Mouse (Mus musculus): ENCODE measurements around the gene Cntnap5b.
A peak's percentile ranks its signal among the peaks of the same experiment; 100 is the strongest.
"Not testable (repeated sequence)": the region's sequence is repeated elsewhere in the genome, so short reads cannot be mapped to it uniquely, and the experiment has no call there.

The Cntnap5b gene

GRCm38 (mm10) chr1:99772614-99773013, at the start of gene Cntnap5b:
TSS of gene Cntnap5b (plus strand) at chr1:99772765.
- DNase-seq (ENCODE audit: low read depth, low spot score), result no peak

- peak; percentile 51 for DNase-seq (ENCODE audit: low read depth, low spot score)
Observed at GRCm38 (mm10) chr1:99759996-99760395, 12.6 kb upstream of the Cntnap5b start.

- peak; percentile 85 for DNase-seq (ENCODE audit: low read depth, low spot score)
Observed at GRCm38 (mm10) chr1:99772183-99772582, 382 bp upstream of the Cntnap5b start.

DNA sequence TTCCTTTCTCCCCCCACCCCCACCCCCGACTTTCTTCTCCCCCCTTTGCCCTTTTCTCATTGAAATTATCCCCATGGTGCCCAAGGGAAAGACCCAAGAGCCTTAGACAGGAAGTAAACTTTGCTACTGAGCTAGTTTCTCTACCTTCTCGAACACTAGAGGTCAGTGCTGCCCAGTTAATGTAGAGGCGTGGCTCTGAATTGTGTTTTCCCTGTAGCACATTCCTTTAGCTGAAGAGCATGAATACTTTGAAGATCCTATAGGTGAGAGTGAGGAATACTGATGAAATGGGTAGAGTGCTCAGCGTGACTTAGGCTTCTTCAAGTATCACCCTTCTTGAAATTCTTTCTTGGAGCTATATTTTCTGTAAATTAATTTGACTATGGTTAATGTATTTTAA, 1.6 kb downstream of the Cntnap5b start:
- peak; percentile 84 for DNase-seq (ENCODE audit: low read depth, low spot score)

- DNase-seq (ENCODE audit: low read depth, low spot score), result peak; percentile 35
Observed at GRCm38 (mm10) chr1:99813334-99814110, 41.0 kb downstream of the Cntnap5b start.

DNA sequence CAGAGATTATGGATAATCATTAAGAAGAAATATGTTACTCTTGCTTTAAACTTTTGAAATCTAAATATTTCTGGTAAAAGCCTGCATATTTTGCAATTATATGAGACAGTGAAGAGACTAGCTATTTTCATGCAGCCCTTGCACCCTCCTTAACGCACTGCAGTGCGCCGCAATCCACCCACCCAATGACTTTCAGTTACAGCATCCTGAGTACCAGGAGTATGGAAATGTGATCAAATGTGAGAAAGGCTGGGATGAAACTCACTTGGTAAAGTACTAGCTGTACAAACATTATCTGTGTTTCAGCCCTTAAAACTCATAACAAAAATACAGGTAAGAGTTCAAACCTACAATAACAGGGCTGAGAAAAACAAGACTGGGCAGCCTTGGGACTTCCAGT, 99.8 kb downstream of the Cntnap5b start:
- peak; percentile 54 for DNase-seq (ENCODE audit: low read depth, low spot score)

GRCm38 (mm10) chr1:99907774-99908173, 135.2 kb downstream of the Cntnap5b start:
- peak; percentile 25 for DNase-seq (ENCODE audit: low read depth, low spot score)

GRCm38 (mm10) chr1:99943515-99943914, 170.9 kb downstream of the Cntnap5b start:
- DNase-seq (ENCODE audit: low read depth, low spot score), result no peak

GRCm38 (mm10) chr1:99959428-99959987, 186.9 kb downstream of the Cntnap5b start:
- no peak for DNase-seq (ENCODE audit: low read depth, low spot score)

- no peak for DNase-seq (ENCODE audit: low read depth, low spot score)
Observed at GRCm38 (mm10) chr1:99967300-99968089, 194.9 kb downstream of the Cntnap5b start.

- peak; percentile 20 for DNase-seq (ENCODE audit: low read depth, low spot score)
Observed at GRCm38 (mm10) chr1:99970184-99971086, 197.9 kb downstream of the Cntnap5b start.

- not testable (repeated sequence) for DNase-seq (ENCODE audit: low read depth, low spot score)
Observed at GRCm38 (mm10) chr1:100001226-100001625, 228.7 kb downstream of the Cntnap5b start.

DNA sequence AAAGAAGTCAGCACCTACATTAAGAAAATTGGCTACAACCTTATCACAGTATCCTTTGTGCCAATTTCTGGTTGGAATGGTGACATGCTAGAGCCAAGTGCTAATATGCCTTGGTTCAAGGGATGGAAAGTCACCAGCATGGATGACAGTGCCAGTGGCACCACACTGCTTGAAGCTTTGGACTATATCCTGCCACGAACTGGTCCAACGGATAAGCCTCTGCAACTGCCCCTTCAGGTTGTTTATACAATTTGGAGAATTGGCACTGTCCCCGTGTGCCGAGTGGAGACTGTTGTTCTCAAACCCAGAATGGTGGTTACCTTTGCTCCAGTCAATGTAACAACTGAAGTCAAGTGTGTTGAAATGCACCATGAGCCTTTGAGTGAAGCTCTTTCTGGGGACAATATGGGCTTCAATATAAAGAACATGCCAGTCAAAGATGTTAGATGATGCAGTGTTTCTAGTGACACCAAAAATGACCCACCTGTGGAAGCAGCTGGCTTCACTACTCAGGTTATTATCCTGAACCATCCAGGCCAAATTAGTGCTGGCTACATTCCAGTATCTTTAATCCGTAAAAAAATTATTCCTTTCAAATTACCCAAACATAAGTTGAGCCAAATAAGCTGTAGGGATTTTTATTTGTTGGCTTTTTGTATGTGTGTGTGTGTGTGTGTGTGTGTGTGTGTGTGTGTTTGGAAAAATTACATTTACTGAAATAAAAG, 233.6 kb downstream of the Cntnap5b start:
- no peak for DNase-seq (ENCODE audit: low read depth, low spot score)

GRCm38 (mm10) chr1:100041808-100042207, 269.2 kb downstream of the Cntnap5b start:
- no peak for DNase-seq (ENCODE audit: low read depth, low spot score)

DNA sequence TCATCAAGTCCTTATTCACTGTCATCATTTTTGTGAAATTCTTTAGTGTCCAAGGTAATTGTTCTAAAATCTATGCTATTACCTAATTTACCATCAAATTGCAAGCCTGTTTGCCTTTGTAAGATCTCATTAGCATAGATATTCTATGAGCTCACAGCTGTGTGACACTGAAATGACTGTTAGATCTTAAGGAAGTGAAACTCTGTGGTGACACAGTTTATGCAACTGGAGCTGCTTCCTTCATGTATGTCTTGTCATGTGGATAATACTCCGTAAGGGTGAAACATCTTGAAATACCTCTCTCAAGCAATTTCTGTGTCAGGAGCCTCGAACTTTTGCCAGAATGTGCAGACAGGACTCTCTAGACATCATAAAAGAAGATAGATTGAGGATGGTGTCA, 307.2 kb downstream of the Cntnap5b start:
- DNase-seq (ENCODE audit: low read depth, low spot score), result no peak

DNA sequence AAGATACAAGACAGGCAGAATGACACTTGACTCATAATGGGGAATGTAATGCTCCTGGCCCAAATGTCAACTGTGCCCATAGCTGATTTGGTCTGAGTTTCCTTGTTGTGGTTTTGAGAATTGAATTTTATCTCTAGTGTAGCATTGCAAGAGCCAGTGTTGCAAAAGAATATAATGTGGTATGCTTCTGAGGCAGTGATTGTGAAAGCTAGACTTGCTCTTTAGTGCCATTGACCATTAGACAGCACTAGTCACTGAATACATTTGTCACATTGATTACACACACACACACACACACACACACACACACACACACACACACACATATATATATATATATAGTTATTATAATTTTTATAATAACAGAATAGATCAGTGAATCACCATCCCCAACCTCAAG, 328.0 kb downstream of the Cntnap5b start:
- no peak for DNase-seq (ENCODE audit: low read depth, low spot score)

DNA sequence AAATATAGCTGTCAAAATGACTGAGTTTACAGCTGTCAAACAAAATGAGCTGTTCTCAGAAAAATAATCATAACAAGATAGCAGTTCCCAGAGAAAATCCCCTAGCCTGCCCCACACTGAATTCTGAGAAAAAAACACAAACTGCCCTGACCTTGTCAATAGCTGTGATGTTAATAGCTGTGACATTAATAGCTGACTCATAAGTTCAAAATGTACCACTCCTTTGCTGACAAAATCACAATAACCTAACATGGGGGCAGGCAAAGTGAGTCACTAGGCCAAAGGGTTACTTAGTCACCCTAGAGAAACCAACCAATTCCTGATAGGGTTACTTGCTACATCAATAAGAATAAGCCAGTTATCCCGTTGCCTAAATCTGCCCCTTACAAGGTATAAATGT, 328.5 kb downstream of the Cntnap5b start:
- no peak for DNase-seq (ENCODE audit: low read depth, low spot score)

DNA sequence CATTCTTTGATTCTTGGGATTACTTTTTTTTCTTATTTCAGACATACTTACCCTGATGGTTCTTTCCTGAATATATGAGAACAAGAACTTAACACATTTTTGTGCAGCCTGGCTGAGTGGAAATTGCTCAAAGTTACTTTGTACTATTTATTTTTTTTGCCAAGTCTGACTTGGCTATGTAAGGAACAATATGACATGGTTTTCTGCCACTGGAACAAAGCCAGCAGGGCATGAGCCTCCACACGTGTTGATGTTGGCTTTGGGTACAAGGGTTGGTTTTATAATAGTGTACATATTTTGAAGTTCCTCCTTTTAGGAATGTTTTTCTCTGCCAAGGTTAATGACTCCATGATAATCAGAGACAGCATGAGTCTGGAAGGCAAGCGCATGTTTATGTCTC, 331.8 kb downstream of the Cntnap5b start:
- no peak for DNase-seq (ENCODE audit: low read depth, low spot score)

- no peak for DNase-seq (ENCODE audit: low read depth, low spot score)
Observed at GRCm38 (mm10) chr1:100122410-100122935, 349.9 kb downstream of the Cntnap5b start.

GRCm38 (mm10) chr1:100163588-100164357, 391.2 kb downstream of the Cntnap5b start:
- DNase-seq (ENCODE audit: low read depth, low spot score), result no peak

Measured in brain, adult 2 months (tissue).